Mouse (Mus musculus) heart, postnatal 14 days (tissue): ENCODE measurements around the gene Itpk1. TPM values are rescaled to one million over a fixed set of nuclear protein-coding genes. Genes with fewer than 3 reads are reported as not detected.
A peak's percentile ranks its signal among the peaks of the same experiment; 100 is the strongest.

Experiments
- DNase-seq, 2 experiments: peaks; one replicate each; pipeline ENCODE4 v3.0.0; 2021 to 2022
- intact Hi-C: fragments of 180-260 bp; cut with DNase I; formaldehyde crosslinking; loops from one replicate; pipeline ENCODE4 v1.15.1; 2025
- total RNA-seq, 2 experiments: library from RNA; stranded (reverse); gene quantifications; 2 replicates each; pipeline ENCODE4 v1.2.3; 2021

Itpk1 gene
- total RNA-seq, 2 experiments from 2014 or later: 10.7 to 13.0 TPM

DNA sequence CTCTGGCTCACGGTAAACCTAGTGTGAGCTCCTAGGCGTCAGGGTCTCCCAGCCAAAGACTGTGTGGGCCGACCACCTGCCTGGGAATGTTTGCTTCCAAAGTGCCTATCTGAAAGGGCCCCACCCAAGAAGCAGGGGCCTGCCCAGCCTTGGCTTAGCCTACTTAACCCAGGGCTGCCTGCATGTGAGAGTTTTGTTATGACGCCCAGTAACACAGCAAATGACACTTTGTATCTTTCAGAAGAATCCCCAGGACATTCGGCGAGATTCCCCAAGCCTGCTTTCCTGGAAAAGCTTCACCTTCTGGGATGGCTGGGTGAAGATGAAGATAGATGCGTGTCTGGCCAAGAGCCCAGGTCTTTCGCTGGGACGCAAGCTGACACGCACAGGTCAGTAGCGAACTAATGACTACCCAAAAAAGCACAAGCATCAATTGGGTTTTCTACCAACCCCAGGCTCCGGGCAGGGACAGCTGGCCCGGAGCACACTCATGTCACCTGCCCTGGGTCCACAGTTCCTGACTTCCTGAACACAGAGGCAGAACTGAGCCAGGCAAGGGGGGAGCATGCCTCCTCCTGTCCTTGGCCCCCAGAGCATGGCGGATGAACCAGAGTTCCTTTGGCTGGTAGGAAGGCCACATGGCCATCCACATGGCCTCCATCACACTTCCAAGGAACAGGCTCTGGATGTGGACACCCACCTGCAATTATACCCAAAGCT lies 7.9 kb downstream of the Itpk1 start:
- intact Hi-C loops: no loop called here
- no peak for DNase-seq

DNA sequence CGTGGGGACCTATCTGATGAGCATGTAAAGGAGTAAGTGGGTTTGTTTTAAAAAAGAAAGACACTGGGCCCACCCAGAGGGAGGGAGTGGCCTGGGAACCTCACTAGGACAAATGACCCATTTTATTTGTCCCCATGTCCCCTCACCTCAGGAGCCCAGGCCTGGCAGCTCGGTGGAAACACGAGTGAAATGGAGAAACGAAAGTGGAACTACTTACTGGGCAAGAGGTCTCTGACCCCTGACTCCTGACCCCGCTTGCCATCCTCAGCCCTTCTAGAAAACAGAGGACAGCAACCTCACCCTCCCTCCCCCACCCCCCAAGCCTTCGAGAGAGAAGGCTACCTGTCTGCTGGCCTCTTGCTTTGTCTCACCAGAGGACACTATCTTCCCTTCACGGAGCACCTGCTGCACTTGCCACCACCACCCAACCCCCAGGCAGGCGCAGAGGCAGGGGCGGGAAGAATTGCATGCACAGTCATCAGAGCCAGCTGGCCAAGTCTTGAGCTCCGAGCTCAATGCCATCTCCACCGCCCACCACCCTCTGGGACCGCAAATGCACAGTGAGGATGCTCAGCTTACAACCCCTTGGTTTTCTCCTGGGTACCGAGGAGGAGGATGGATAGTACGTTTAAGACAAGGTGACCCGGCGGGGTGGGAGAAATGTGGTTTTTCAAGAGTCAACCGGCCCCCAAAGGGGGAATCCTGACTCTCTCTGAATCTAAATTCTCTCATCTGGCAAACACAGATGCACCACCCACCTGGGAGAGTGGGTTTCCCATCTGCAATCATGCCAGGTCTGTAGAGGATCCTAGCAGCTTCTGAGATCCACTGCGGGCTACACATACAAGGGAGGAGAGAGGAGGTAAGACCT lies 9.1 kb downstream of the Itpk1 start:
- intact Hi-C loops: no loop called here
- no peak for DNase-seq

DNA sequence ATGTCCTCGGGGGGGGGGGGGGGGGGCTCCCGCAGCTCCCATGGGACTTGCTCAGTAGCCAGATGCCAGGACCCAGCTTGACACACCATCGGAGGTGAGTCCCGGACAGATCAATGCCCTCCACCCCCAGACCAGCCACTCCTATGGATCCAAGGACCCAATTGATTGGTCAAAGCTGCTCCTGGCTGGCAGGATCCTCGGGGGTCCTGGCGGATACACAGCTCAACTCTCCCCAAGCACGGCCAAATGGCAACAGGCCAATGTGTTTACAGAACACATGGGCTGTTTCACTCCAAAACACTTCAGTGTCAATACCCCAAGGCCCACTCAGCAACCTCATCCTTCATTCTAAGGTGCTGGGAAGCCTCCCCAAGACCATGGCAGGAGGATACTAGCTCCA lies 13.0 kb downstream of the Itpk1 start:
- no peak for DNase-seq
- intact Hi-C loops: no loop called here

DNA sequence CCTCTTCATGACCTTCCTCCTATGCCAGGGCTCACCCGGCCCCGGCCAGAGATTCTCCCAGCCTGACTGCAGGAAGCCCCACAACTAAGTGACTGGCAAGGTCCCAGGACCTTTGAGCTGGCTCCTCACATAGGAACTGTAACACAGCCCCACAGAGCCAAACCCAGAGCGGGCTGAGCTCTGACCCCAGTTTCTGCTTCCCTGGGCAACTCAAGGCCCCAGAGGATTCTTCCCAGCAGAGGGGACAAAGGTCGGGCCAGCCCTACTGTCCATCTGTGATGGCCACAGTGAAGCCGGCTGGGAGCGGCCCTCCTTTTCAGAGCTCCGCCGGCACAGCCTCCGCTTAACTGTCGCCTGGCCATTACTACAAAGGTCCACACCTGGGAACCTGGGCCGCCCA lies 13.6 kb downstream of the Itpk1 start:
- intact Hi-C loops: no loop called here
- DNase-seq: peak; percentile 32 to 55

DNA sequence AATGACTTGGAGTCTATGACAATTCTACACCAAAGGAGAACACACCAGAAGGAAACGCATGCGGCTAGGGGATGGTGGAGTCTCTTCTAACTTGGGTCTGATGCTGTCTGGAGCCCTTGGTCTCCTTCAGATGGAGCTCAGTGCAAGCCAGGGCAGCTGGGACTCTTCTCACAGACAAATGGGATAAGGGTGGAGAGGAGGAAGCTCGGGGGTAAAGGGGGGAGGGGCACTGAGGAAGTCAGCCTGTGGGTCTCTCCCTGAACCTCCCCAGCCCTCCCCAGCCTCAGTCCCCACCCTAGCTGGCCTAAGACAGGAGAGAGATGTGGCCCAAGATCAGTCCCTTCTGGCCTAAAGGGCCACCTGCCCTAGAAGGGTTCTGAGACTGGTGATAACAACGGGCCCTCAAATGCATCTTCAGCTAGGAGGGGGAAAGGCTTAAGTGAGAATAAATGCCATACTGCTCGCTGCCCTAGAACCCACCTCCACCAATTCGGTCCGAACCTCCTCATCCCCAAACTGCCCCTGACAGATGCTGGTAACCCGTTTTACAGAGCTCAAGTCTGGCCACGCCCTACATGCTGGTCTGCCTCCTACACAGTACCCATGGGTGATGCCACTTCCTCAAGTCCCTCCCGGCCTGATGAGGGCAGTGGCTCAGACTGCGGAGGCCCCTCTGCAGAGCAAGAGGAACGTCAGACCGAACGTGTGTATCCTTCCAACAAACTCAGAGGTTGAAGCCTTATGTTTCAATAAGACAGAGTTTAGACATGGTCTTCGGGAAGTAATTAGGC lies 14.8 kb downstream of the Itpk1 start:
- no peak for DNase-seq
- intact Hi-C loops: no loop called here

DNA sequence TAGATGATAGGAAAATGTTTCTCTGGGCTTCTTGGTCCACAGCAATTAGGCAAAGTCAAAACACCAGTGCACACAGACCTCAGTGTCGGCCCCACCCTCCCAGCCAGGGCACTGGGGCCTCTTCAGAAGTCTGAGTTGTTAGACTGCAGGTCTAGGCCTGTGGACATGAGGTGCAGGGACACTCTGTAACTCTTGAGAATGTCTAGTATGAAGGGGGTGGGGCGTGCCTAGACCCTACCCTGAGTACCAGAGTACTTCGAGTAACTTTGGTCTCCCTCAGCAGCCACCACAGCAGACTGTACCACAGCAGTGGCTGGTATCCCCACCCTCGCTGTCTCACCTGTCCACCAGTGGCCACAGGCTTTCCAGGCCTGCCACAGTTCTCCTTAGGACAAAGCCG lies 18.4 kb downstream of the Itpk1 start:
- no peak for DNase-seq
- intact Hi-C loops: no loop called here

DNA sequence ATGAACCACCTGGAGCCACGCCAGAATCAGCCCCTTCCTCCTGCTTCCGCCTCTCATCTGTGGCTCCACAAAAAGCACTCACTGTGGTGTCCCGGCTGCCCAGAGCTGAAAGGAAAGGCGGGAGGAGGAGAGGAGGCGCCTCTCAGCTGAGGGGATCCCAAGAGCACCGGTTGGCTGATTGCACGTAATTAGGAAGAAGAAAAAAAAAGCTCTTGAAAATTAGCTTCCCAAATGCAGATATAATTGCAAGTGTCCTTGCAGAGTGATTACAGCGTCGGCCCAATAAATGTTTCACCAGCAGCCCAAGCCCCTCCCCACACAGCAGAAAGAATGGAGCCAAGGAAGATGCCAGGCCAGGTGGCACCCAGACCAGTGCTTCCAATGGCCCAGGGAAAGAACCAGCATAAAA lies 19.2 kb downstream of the Itpk1 start:
- intact Hi-C loops: no loop called here
- no peak for DNase-seq

DNA sequence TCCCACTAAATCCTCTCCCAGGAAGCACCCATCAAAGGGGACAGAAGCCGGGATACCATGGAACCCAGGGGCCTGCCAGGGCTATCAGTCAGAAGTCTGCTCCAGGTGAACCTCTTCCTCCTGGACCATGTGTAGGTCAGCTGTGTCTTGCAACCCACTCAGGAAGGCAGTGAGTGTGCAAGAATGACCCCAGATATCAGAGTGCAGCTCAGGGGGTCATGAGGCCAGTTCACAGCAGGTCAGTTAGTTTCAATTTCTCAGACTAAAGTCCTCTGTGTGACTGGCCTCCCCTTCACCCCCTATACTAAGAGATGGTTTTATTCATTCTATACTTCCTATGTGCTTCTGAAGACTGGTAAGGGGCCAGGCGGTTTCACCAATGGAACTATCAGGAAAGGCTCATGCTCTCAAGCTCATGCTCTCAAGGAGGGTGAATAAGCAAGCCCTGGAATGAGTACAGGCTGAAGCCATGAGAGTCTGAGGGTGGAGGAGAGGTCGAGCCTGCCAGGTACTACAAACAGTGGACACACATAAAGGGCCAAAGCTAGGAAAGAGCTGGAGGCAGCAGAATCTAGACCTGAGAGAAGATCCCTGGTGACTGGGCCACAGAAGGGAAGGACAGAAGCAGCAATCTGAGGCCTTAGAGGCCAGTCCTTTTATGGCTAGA lies 19.9 kb downstream of the Itpk1 start:
- DNase-seq: no peak
- intact Hi-C loops: no loop called here

DNA sequence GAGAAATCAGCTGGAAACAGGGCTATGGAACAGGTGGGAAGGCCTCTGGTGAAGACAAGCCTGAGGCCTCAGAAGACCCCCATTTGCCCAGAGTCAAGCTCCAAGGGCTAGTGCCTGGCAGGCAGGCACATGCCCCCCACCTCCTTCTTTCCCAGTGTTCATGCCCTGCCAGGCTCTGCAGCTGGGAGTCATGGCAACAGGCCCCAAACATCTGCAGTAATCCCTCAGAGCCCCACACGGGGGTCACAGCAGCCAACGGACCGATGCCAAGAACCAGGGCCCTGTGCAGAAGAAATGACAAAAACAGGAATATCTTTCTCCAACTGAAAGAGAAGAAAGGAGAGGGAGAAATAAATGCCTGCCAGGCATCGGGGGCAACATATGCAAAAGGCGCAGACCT lies 20.8 kb downstream of the Itpk1 start:
- DNase-seq: no peak
- intact Hi-C loops: loop anchor here (2.0 kb wide), 1 partner anchor 19 kb away; no protein-coding TSS in a partner anchor

DNA sequence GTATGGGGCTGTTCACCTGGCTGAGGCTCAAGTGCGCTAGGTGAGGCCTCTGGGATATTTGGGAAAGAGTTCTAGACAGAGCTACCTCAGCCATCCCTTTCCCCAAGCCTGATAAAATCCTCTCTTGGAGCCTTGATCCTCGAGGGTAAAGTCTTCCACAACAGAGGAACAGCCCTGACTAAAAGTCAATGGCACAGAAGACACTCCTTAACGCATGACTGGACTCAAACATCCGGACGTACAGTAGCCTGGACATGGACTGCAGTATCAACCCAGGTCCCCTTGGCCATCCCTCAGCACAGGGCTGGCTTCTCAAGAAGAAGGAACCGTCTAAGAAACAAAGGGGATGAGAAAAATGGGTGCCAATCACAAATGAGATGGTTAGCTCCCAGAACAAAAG lies 21.3 kb downstream of the Itpk1 start:
- DNase-seq: no peak
- intact Hi-C loops: loop anchor here (2.0 kb wide), 1 partner anchor 19 kb away; no protein-coding TSS in a partner anchor

DNA sequence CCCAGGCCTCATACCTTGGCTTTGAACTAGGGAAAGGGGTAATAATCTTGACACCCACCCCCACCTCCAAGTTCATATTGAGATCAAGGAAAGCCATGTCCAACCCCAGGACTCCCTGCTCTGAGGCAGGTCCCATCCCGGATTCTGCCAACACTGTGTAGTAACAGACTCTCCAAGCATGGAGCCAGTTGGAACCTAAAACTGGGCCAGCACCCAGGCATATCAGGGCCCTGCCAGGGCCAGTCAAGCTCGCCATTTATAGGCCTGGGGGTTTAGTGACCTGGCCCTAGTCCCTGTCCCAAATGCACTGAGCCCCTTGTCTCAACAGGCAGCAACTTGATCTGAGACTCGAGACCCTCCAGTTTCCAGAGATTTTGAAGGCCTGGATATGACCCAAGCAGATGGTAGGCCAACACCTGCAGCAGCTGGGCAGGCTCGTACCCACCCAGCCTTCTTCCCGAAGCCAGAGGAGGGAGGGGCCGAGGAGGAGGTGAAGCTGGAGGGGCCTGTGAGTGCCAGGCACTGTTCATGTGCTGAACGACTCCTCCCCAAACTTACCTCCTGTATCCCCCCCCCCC lies 21.9 kb downstream of the Itpk1 start:
- peak in 1 of 2 experiments; percentile 52 for DNase-seq
- intact Hi-C loops: loop anchor here (2.0 kb wide), 1 partner anchor 20 kb away; no protein-coding TSS in a partner anchor

DNA sequence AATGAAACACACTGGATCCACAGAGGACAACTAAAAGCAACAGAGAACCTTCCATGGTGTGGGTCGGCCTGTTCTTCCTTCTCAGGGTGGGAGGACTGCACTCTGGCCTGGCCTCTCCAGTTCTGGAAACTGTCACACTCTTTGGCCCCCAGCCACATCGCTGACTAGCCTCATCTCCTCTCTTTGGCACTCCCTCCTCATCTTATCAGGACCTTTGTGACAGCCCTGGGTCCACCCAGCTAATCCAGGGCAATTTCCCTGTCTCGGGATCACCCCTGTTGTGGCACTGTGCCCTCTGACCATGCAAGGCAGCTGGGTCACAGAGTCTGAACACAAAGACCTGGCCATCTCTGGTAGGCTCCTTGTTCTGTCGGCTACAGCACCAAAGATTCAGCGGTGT lies 22.6 kb downstream of the Itpk1 start:
- DNase-seq: peak; percentile 59 to 68
- intact Hi-C loops: loop anchor here (2.0 kb wide), 1 partner anchor 21 kb away; no protein-coding TSS in a partner anchor

DNA sequence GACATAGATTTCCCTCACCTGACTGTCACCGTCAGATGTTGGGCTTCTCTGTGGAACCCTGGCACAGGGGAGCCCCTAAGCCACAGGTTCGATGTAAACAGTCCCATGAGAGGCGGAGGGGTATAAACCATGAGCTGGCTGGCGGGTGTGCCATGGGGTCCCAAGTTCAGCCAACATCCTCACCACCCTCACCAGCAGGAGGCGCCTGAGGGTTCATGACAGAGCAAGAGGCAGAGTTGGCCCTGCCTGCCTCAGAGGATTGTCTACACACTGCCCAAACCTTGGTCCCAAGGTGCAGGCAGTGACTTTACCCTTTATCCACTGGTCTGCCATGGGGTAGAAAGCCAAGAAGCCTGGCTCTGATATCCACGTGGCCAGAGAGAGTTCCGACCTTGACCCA lies 23.1 kb downstream of the Itpk1 start:
- DNase-seq: peak in 1 of 2 experiments; percentile 40
- intact Hi-C loops: no loop called here

DNA sequence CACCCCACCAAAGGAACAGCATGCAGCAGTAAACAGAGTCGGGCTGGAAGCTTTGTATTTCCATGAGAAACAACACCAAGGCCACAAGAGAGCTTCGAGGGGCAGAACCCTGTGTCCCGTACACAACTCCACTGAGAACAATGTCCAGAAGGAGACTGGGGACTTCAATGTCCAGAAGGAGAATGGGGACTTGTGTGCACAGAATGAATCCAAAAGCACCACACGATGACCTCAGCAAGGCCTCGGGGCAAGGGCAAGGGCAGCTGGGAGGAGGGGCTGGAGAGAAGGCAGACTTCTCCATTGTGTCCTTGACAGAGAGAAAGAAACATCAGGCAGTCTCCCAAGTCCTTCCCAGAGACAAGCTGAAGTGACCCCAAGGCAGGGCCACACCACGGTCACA lies 25.9 kb downstream of the Itpk1 start:
- intact Hi-C loops: no loop called here

DNA sequence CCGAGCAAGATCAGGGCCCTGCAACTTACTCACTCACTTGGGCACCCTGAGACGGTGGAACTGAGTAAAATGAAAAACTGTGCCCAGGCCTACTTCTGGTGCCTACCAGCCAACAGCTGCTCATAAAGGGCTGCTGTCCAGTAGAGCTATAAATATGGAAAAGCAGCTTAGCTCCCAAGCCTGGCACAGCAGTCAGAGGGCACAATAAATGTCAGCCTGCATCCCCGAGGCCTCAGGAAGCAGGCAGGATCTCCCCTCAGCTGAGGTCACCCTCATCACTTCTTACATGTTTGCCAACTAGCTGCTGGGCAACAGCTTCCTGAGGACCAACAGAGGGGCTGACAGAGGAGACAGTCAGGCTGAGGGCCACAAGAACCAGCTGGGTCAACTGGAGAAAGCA lies 27.6 kb downstream of the Itpk1 start:
- DNase-seq: no peak
- intact Hi-C loops: no loop called here

More for the DNA sequence above, 25.9 kb downstream of the Itpk1 start:
- DNase-seq: no peak

DNA sequence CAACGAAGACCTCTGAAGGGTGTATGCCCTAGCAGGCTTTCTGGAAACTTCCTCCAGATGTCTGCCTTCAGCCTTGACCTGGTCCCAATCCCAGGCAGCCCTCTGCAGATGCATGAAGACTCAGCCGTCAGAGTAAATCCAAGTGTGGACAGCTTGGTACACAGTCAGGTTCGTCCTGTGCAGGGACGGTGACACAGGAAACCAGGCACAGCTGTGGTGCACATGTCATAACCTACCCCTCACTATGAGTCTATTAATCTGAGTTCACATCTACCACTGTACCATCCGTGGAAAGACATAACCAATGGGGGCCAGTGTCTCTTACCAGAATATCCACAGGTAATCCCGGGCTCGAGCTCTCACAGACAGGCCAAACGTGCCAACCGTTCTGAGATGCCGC lies 30.2 kb downstream of the Itpk1 start:
- intact Hi-C loops: no loop called here
- no peak for DNase-seq

DNA sequence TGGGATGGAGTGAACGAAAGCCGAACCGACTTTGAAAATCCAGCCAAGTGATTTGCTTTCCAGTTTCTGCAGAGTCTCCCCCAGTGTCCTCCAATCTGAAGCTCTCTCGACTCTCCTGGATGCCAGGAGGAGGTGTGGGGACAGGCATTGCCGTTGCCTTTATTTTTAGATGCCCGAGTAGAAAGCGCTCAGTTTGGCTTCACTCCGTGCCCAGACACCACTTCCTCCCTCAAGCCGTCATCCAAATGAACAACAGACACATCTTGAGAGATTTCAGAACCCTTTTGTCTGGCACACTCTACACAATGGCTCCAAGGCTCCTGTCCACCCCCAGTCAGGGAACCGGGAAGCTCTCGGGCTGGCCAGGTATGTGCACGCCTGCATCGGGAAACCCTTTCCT lies 30.6 kb downstream of the Itpk1 start:
- DNase-seq: no peak
- intact Hi-C loops: no loop called here

DNA sequence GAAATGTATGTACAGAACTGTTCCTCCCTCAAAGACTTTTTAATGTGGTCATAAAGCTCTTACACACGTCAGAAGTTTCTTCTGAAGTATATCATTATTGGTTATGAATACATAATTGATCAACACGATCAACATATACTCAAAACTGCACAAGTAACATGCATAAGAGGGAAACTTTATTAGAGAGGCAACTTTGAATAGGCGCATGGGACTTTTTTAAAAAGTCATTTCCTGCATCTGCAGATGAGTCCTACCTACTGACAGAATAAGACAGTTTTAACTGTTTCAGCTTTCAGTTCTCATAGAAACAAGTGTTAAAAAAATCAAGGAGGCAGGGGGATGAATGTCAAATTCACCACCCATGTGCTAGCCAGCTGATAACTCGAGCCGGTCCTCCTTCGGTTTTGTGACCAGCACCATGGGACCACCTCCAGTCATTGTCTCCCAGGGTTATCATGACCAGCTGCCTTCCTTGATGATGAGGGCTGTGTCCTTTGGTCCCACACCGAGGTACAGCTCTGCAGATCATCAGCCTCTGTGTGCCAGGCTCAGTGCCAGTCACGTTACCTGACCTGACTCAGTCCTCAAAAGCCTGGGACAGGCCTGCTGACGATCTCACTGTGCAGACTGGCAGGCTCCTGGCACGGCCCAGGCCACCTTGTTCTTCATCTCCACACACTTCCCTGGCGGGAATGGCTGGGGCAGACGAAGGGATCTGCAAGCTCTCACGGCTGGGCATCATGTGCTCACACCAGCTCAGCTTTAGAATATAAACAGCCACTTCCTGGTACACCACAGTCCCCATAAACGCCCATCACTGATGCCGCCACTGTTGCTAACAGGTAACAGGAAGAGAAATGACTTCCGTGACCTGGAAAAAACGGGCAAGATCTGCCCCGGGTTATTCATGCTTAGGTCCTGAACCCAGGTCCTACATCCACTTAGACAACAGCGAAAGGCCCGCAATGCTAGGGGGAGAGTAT lies 31.6 kb downstream of the Itpk1 start:
- intact Hi-C loops: no loop called here
- peak; percentile 48 for DNase-seq

DNA sequence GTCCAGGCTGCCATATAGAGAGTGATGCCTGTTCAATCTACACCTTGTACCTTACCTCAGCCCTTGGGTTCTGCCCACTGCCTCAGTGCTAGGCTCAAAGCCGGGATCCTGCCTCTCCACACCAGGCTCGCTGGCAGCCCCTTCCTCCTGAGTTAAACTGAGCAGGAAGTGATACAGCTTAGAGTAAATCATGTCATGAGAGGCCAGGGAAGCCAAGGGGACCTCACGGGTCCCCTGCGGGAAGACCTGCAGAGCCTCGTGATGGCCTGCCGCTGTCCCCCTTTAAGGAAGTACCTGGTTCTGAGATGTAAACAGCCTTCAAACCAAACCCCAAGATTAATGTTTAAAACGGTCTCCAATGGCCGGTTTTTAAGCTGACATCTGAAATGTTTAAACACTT lies 32.6 kb downstream of the Itpk1 start:
- no peak for DNase-seq
- intact Hi-C loops: no loop called here
